Mouse (Mus musculus): ENCODE data around the gene Nfs1. TPM values are rescaled to one million over a fixed set of nuclear protein-coding genes. Genes with fewer than 3 reads are reported as not detected.

Nfs1 gene
- total and polyA plus RNA-seq, 3 experiments: 51.3 to 72.1 (median 58.6) TPM

- DNase-seq (ENCODE audit: extremely low read depth): no peak
- Histone ChIP-seq H3K9me3 (replicated peaks; ENCODE audit: low read length) (no peaks in the 10 kb centered on the region), H3K9ac (ENCODE audit: insufficient read depth, low read depth) (no peak overlapping the region), H3K4me2 (ENCODE audit: insufficient read depth, low read depth, poor library complexity, severe bottlenecking) (no peak overlapping the region), H3K4me3 (replicated peaks in 1 of 3; ENCODE audit: low read depth in 2 of 3, low read length in 2 of 3, poor library complexity in 1 of 3) (no peak overlapping the region), H3K27ac (ENCODE audit: insufficient read depth, low read depth) (no peak overlapping the region), H3K27me3 (replicated peaks) (no peaks in the 10 kb centered on the region), H3K79me2 (replicated peaks; ENCODE audit: control insufficient read depth, extremely low read depth, insufficient read depth, poor library complexity, severe bottlenecking) (peaks cover 14% of the 10 kb centered on the region), H3K4me1 (ENCODE audit: control insufficient read depth in 1 of 2, insufficient read depth in 2 of 2) (peaks cover 15 to 29% of the 10 kb centered on the region in 2 experiments), H3K36me3 (replicated peaks in 1 of 2; ENCODE audit: control insufficient read depth in 1 of 2, insufficient read depth in 1 of 2, low read length in 1 of 2) (no peaks in the 10 kb centered on the region)
- TF ChIP-seq NRF1 (IDR thresholded peaks at IDR 0.05; ENCODE audit: low read depth, low read length): no peak
- no peak for TF ChIP-seq POLR2AphosphoS2 (IDR thresholded peaks at IDR 0.05; ENCODE audit: low read depth, low read length)
- no peak for TF ChIP-seq GABPA (IDR thresholded peaks at IDR 0.05; ENCODE audit: insufficient replicate concordance, low read depth, low read length)
- no peak for TF ChIP-seq USF2 (conservative IDR thresholded peaks at IDR 0.05; ENCODE audit: low read depth, low read length)
- no peak for TF ChIP-seq JUND (conservative IDR thresholded peaks at IDR 0.05; ENCODE audit: low read depth, low read length)
- TF ChIP-seq JUN (IDR thresholded peaks at IDR 0.05; ENCODE audit: insufficient read depth, low read depth, low read length): no peak
- TF ChIP-seq BHLHE40 (IDR thresholded peaks at IDR 0.05; ENCODE audit: low read depth, low read length): no peak
- TF ChIP-seq CTCF (conservative IDR thresholded peaks at IDR 0.05 in 1 of 2, IDR thresholded peaks at IDR 0.05 in 1 of 2; ENCODE audit: low read depth in 2 of 2, low read length in 2 of 2): no peak
- no peak for TF ChIP-seq MAX (IDR thresholded peaks at IDR 0.05; ENCODE audit: low read length)
- no peak for TF ChIP-seq UBTF (IDR thresholded peaks at IDR 0.05; ENCODE audit: low read depth, low read length)
- TF ChIP-seq ZNF384 (IDR thresholded peaks at IDR 0.05; ENCODE audit: low read depth, low read length): no peak
- TF ChIP-seq IRF4 (IDR thresholded peaks at IDR 0.05; ENCODE audit: low read depth, low read length): no peak
- no peak for TF ChIP-seq MYC (IDR thresholded peaks at IDR 0.05; ENCODE audit: low read depth, low read length)
- dilution Hi-C loops (cut with MboI; ENCODE audit: extremely low pct_ligation_motif_present, extremely low pct_unique_long_range_greater_than_20kb, low sequenced_read_pairs): no loop called here
- in situ Hi-C loops (cut with MboI; ENCODE audit: low pct_ligation_motif_present, low pct_unique_long_range_greater_than_20kb, low sequenced_read_pairs): no loop called here
Measured at GRCm38 (mm10) chr2:156193066-156193862, 49.3 kb upstream of the Nfs1 start.

GRCm38 (mm10) chr2:156192068-156192467, 48.1 kb upstream of the Nfs1 start:
- dilution Hi-C loops (cut with MboI; ENCODE audit: extremely low pct_ligation_motif_present, extremely low pct_unique_long_range_greater_than_20kb, low sequenced_read_pairs): no loop called here

More at GRCm38 (mm10) chr2:156192068-156192467, 48.1 kb upstream of the Nfs1 start:
- no peak for DNase-seq (ENCODE audit: extremely low read depth)
- H3K79me2 ChIP-seq (replicated peaks; ENCODE audit: control insufficient read depth, extremely low read depth, insufficient read depth, poor library complexity, severe bottlenecking): peaks cover 2% of the 10 kb centered on the region
- H3K27me3 ChIP-seq (replicated peaks): no peaks in the 10 kb centered on the region
- peaks cover 15 to 29% of the 10 kb centered on the region in 2 experiments for H3K4me1 ChIP-seq (ENCODE audit: control insufficient read depth in 1 of 2, insufficient read depth in 2 of 2)
- no peak overlapping the region for H3K4me2 ChIP-seq (ENCODE audit: insufficient read depth, low read depth, poor library complexity, severe bottlenecking)
- in situ Hi-C loops (cut with MboI; ENCODE audit: low pct_ligation_motif_present, low pct_unique_long_range_greater_than_20kb, low sequenced_read_pairs): no loop called here
- TF ChIP-seq ZNF384 (IDR thresholded peaks at IDR 0.05; ENCODE audit: low read depth, low read length) (no peak), PAX5 (IDR thresholded peaks at IDR 0.05; ENCODE audit: low read length) (no peak), BHLHE40 (IDR thresholded peaks at IDR 0.05; ENCODE audit: low read depth, low read length) (no peak), GABPA (IDR thresholded peaks at IDR 0.05; ENCODE audit: insufficient replicate concordance, low read depth, low read length) (no peak), JUND (conservative IDR thresholded peaks at IDR 0.05; ENCODE audit: low read depth, low read length) (no peak), POLR2AphosphoS2 (IDR thresholded peaks at IDR 0.05; ENCODE audit: low read depth, low read length) (no peak), SMC3 (IDR thresholded peaks at IDR 0.05; ENCODE audit: low read depth, low read length) (no peak), CHD2 (IDR thresholded peaks at IDR 0.05; ENCODE audit: low read length) (no peak), JUN (IDR thresholded peaks at IDR 0.05; ENCODE audit: insufficient read depth, low read depth, low read length) (no peak), HCFC1 (IDR thresholded peaks at IDR 0.05; ENCODE audit: low read depth, low read length) (no peak)
- no peaks in the 10 kb centered on the region for H3K36me3 ChIP-seq (replicated peaks in 1 of 2; ENCODE audit: control insufficient read depth in 1 of 2, insufficient read depth in 1 of 2, low read length in 1 of 2)
- no peak overlapping the region for H3K27ac ChIP-seq (ENCODE audit: insufficient read depth, low read depth)
- H3K4me3 ChIP-seq (replicated peaks in 1 of 3; ENCODE audit: low read depth in 2 of 3, low read length in 2 of 3, poor library complexity in 1 of 3): no peak overlapping the region
- H3K9me3 ChIP-seq (replicated peaks; ENCODE audit: low read length): no peaks in the 10 kb centered on the region
- no peak overlapping the region for H3K9ac ChIP-seq (ENCODE audit: insufficient read depth, low read depth)

All from CH12.LX (cell line).